In the genomic region with DNA sequence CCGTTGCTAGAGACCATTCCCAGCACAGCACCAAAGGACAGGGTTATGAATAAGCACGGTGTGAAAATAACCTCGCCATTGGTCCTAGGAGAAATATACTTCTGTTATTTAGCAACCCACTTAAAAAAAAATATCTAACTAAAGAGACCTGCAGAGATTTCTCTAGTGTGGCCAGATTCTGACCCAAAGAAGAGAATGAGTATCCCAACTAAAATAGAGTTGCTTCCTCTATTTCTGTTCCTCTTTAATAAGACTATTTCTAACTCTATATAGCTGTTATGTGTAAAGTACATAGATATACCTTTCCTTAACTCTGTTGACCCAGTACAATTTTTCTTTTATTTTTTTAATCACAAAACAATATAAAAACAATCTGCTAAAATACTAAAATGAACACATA, we compare ENCODE assay signal across 30 mouse cellular contexts. TPM values are rescaled to one million over a fixed set of nuclear protein-coding genes. Genes with fewer than 3 reads are reported as not detected.
DNase-seq lines count a peak whose midpoint lies in the region; ATAC-seq and TF ChIP-seq lines count a peak whose summit lies in the region.
"Had no signal": no experiment of that assay in that cellular context is flagged by ENCODE, and none has a peak within 500 bp of the region (broad histone marks: within the 10 kb centered on the region; RNA-seq: fewer than 3 reads in every experiment).

No protein-coding gene starts in this region.

- TF ChIP-seq CTCF in lung, postnatal 0 days (IDR thresholded peaks at IDR 0.05) = no peak
- no peak for TF ChIP-seq CTCF in midbrain, postnatal 0 days (IDR thresholded peaks at IDR 0.05)
- TF ChIP-seq CTCF in intestine, postnatal 0 days (IDR thresholded peaks at IDR 0.05; ENCODE audit: low read depth) = no peak

- TF ChIP-seq EP300 in lung, postnatal 0 days (IDR thresholded peaks at IDR 0.05) = no peak

- 56% methylated on average over 3 of the region's 3 CpGs for WGBS in lung, postnatal 0 days
- WGBS in midbrain, postnatal 0 days = 89% methylated on average over 3 of the region's 3 CpGs
- 83% methylated on average over 3 of the region's 3 CpGs for WGBS in intestine, postnatal 0 days

- DNase-seq in lung, postnatal 0 days (ENCODE audit: low spot score) = peak; percentile 4
- DNase-seq in lung, postnatal 10 days = no peak
- DNase-seq in midbrain, postnatal 0 days (ENCODE audit: low spot score) = no peak
- DNase-seq: adrenal gland, adult 8-10 months; adrenal gland, postnatal 14 days; adrenal gland, postnatal 36 days; B cell, adult 2 months; cerebellum, adult 11-12 months; cerebellum, adult 2 months; cerebellum, adult 9-10 months; cerebellum, postnatal 10 days; cerebellum, postnatal 25 days; embryo, embryonic 11 days had no signal

- H3K9me3 ChIP-seq in lung, postnatal 0 days (ENCODE audit: low read length) = no peaks in the 10 kb centered on the region
- no peaks in the 10 kb centered on the region for H3K9me3 ChIP-seq in midbrain, postnatal 0 days (ENCODE audit: low read length)
- no peaks in the 10 kb centered on the region for H3K9me3 ChIP-seq in intestine, postnatal 0 days (ENCODE audit: control insufficient read depth)
- H3K9me3 ChIP-seq: embryonic facial prominence, embryonic 13.5 days; embryonic facial prominence, embryonic 15.5 days; forebrain, embryonic 10.5 days; G1E had no signal

- ATAC-seq in lung, postnatal 0 days = no peak
- peak; percentile 81 for ATAC-seq in megakaryocyte, adult 5-6 weeks (ENCODE audit: poor library complexity, severe bottlenecking)
- ATAC-seq in monocyte, adult 5-6 weeks (replicated peaks; ENCODE audit: insufficient number of reproducible peaks, low FRiP score, low TSS enrichment, poor library complexity, severe bottlenecking) = peak; percentile 70; the same call in 1 of the 2 replicates
- no peak for ATAC-seq in midbrain, postnatal 0 days (ENCODE audit: low FRiP score)
- no peak for ATAC-seq in intestine, postnatal 0 days
- ATAC-seq: activated CD4-positive, CD25-positive, alpha-beta regulatory T cell, adult 4 months; CD4-positive, CD25-positive, alpha-beta regulatory T cell, adult 4 months; forebrain, embryonic 14.5 days; forebrain, embryonic 16.5 days; Patski had no signal

- no peaks in the 10 kb centered on the region for H3K36me3 ChIP-seq in lung, postnatal 0 days (ENCODE audit: insufficient read depth, low read length)
- no peaks in the 10 kb centered on the region for H3K36me3 ChIP-seq in midbrain, postnatal 0 days (ENCODE audit: insufficient read depth, low read length)
- no peaks in the 10 kb centered on the region for H3K36me3 ChIP-seq in intestine, postnatal 0 days (ENCODE audit: control insufficient read depth, insufficient read depth)
- H3K36me3 ChIP-seq: embryonic facial prominence, embryonic 13.5 days; embryonic facial prominence, embryonic 15.5 days; forebrain, embryonic 10.5 days; forebrain, embryonic 12.5 days; G1E had no signal

- H3K4me2 ChIP-seq in lung, postnatal 0 days (replicated peaks; ENCODE audit: low read depth, low read length) = no peak overlapping the region
- H3K4me2 ChIP-seq in midbrain, postnatal 0 days (ENCODE audit: low read depth, low read length, poor library complexity, severe bottlenecking) = no peak overlapping the region
- no peak overlapping the region for H3K4me2 ChIP-seq in intestine, postnatal 0 days (replicated peaks; ENCODE audit: low read depth)
- H3K4me2 ChIP-seq: embryonic facial prominence, embryonic 13.5 days; embryonic facial prominence, embryonic 15.5 days; forebrain, embryonic 12.5 days had no signal

- no peaks in the 10 kb centered on the region for H3K27me3 ChIP-seq in lung, postnatal 0 days (replicated peaks; ENCODE audit: insufficient read depth, low read length)
- no peaks in the 10 kb centered on the region for H3K27me3 ChIP-seq in midbrain, postnatal 0 days (ENCODE audit: insufficient read depth, low read length)
- H3K27me3 ChIP-seq in intestine, postnatal 0 days (replicated peaks; ENCODE audit: control insufficient read depth, insufficient read depth, low read length) = no peaks in the 10 kb centered on the region
- H3K27me3 ChIP-seq: CH12.LX; embryonic facial prominence, embryonic 13.5 days; embryonic facial prominence, embryonic 15.5 days; forebrain, embryonic 12.5 days had no signal

- no peaks in the 10 kb centered on the region for H3K4me1 ChIP-seq in lung, postnatal 0 days (ENCODE audit: insufficient read depth, low read depth, low read length)
- no peaks in the 10 kb centered on the region for H3K4me1 ChIP-seq in midbrain, postnatal 0 days (ENCODE audit: insufficient read depth, low read length)
- H3K4me1 ChIP-seq in intestine, postnatal 0 days (replicated peaks; ENCODE audit: control insufficient read depth, insufficient read depth, low read length) = no peaks in the 10 kb centered on the region
- H3K4me1 ChIP-seq: embryonic facial prominence, embryonic 13.5 days; embryonic facial prominence, embryonic 15.5 days; forebrain, embryonic 10.5 days; forebrain, embryonic 12.5 days had no signal

- H3K27ac ChIP-seq in lung, postnatal 0 days (ENCODE audit: low read length) = no peak overlapping the region
- no peak overlapping the region for H3K27ac ChIP-seq in midbrain, postnatal 0 days (ENCODE audit: low read depth, low read length)
- no peak overlapping the region for H3K27ac ChIP-seq in intestine, postnatal 0 days (ENCODE audit: low read depth, low read length)
- H3K27ac ChIP-seq: embryonic facial prominence, embryonic 13.5 days; embryonic facial prominence, embryonic 15.5 days; forebrain, embryonic 10.5 days; forebrain, embryonic 12.5 days had no signal

- no peak overlapping the region for H3K4me3 ChIP-seq in lung, postnatal 0 days (ENCODE audit: low read depth, low read length)
- no peak overlapping the region for H3K4me3 ChIP-seq in midbrain, postnatal 0 days (ENCODE audit: low read depth, low read length)
- no peak overlapping the region for H3K4me3 ChIP-seq in intestine, postnatal 0 days (ENCODE audit: low read depth, low read length)
- H3K4me3 ChIP-seq: embryonic facial prominence, embryonic 13.5 days; embryonic facial prominence, embryonic 15.5 days; erythroblast, embryonic 14.5 days; forebrain, embryonic 10.5 days; forebrain, embryonic 12.5 days had no signal

- no peak overlapping the region for H3K9ac ChIP-seq in lung, postnatal 0 days (replicated peaks; ENCODE audit: low read depth)
- H3K9ac ChIP-seq in midbrain, postnatal 0 days (replicated peaks; ENCODE audit: low read length, poor library complexity, severe bottlenecking) = no peak overlapping the region
- no peak overlapping the region for H3K9ac ChIP-seq in intestine, postnatal 0 days (ENCODE audit: low read depth, low read length)
- H3K9ac ChIP-seq: embryonic facial prominence, embryonic 13.5 days; embryonic facial prominence, embryonic 15.5 days; forebrain, embryonic 12.5 days had no signal

RNA-seq across cellular contexts. Expression of a gene that starts 1.4 kb away (rescaled TPM):
- polyA plus RNA-seq in lung, postnatal 0 days (2015; fragmentation: Nextera tagmentation; extraction: Ambion mirVana) = not detected in 2 replicates
- total RNA-seq in megakaryocyte, adult 5-6 weeks (2015) = 0.04 TPM in 1 of 2 replicates, not detected in the other
- total RNA-seq in megakaryocyte, adult 5-6 weeks (2017) = not detected in 2 replicates
- not detected in 3 replicates for total RNA-seq in monocyte, adult 5-6 weeks (2017)
- total RNA-seq in midbrain, postnatal 0 days (2014; rRNA removed) = not detected in 2 replicates
- polyA plus RNA-seq in midbrain, postnatal 0 days (2015; fragmentation: Nextera tagmentation; extraction: Ambion mirVana) = not detected in 2 replicates
- not detected in 2 replicates for polyA plus RNA-seq in intestine, postnatal 0 days (2015; fragmentation: Nextera tagmentation; extraction: Ambion mirVana)
- total RNA-seq: adrenal gland, adult 18-20 months; adrenal gland, adult 8-10 months; adrenal gland, postnatal 14 days; adrenal gland, postnatal 36 days; CH12.LX had no signal
- polyA plus RNA-seq: activated CD4-positive, CD25-positive, alpha-beta regulatory T cell, adult 4 months; CD4-positive, CD25-positive, alpha-beta regulatory T cell, adult 4 months; cerebellum, adult 2 months; embryonic facial prominence, embryonic 11.5 days; embryonic facial prominence, embryonic 13.5 days; embryonic facial prominence, embryonic 15.5 days; erythroblast, embryonic 14.5 days; forebrain, embryonic 10.5 days; forebrain, embryonic 12.5 days; forebrain, embryonic 14.5 days; forebrain, embryonic 16.5 days; G1E; Patski had no signal

RNA-seq across cellular contexts. Expression of a gene that starts 12.6 kb away (rescaled TPM):
- polyA plus RNA-seq in lung, postnatal 0 days (2015; fragmentation: Nextera tagmentation; extraction: Ambion mirVana) = not detected in 2 replicates
- total RNA-seq in megakaryocyte, adult 5-6 weeks (2015) = not detected in 2 replicates
- not detected in 2 replicates for total RNA-seq in megakaryocyte, adult 5-6 weeks (2017)
- not detected in 3 replicates for total RNA-seq in monocyte, adult 5-6 weeks (2017)
- not detected in 2 replicates for total RNA-seq in midbrain, postnatal 0 days (2014; rRNA removed)
- polyA plus RNA-seq in midbrain, postnatal 0 days (2015; fragmentation: Nextera tagmentation; extraction: Ambion mirVana) = not detected in 2 replicates
- polyA plus RNA-seq in intestine, postnatal 0 days (2015; fragmentation: Nextera tagmentation; extraction: Ambion mirVana) = not detected in 2 replicates
- total RNA-seq: adrenal gland, adult 18-20 months; adrenal gland, adult 8-10 months; adrenal gland, postnatal 14 days; adrenal gland, postnatal 36 days; CH12.LX had no signal
- polyA plus RNA-seq: activated CD4-positive, CD25-positive, alpha-beta regulatory T cell, adult 4 months; CD4-positive, CD25-positive, alpha-beta regulatory T cell, adult 4 months; cerebellum, adult 2 months; embryonic facial prominence, embryonic 11.5 days; embryonic facial prominence, embryonic 13.5 days; erythroblast, embryonic 14.5 days; forebrain, embryonic 10.5 days; forebrain, embryonic 12.5 days; forebrain, embryonic 14.5 days; forebrain, embryonic 16.5 days; G1E; Patski had no signal

RNA-seq across cellular contexts. Expression of a gene that starts 23.2 kb away (rescaled TPM):
- not detected in 2 replicates for polyA plus RNA-seq in lung, postnatal 0 days (2015; fragmentation: Nextera tagmentation; extraction: Ambion mirVana)
- not detected in 2 replicates for total RNA-seq in megakaryocyte, adult 5-6 weeks (2015)
- not detected in 2 replicates for total RNA-seq in megakaryocyte, adult 5-6 weeks (2017)
- total RNA-seq in monocyte, adult 5-6 weeks (2017) = not detected in 3 replicates
- total RNA-seq in midbrain, postnatal 0 days (2014; rRNA removed) = not detected in 2 replicates
- not detected in 2 replicates for polyA plus RNA-seq in midbrain, postnatal 0 days (2015; fragmentation: Nextera tagmentation; extraction: Ambion mirVana)
- polyA plus RNA-seq in intestine, postnatal 0 days (2015; fragmentation: Nextera tagmentation; extraction: Ambion mirVana) = not detected in 2 replicates
- total RNA-seq: adrenal gland, adult 18-20 months; adrenal gland, adult 8-10 months; adrenal gland, postnatal 14 days; adrenal gland, postnatal 36 days; CH12.LX had no signal
- polyA plus RNA-seq: activated CD4-positive, CD25-positive, alpha-beta regulatory T cell, adult 4 months; CD4-positive, CD25-positive, alpha-beta regulatory T cell, adult 4 months; cerebellum, adult 2 months; embryonic facial prominence, embryonic 11.5 days; embryonic facial prominence, embryonic 13.5 days; embryonic facial prominence, embryonic 15.5 days; erythroblast, embryonic 14.5 days; forebrain, embryonic 10.5 days; forebrain, embryonic 12.5 days; forebrain, embryonic 14.5 days; forebrain, embryonic 16.5 days; G1E; Patski had no signal

RNA-seq across cellular contexts. Expression of a gene that starts 49.3 kb away (rescaled TPM):
- not detected in 2 replicates for polyA plus RNA-seq in lung, postnatal 0 days (2015; fragmentation: Nextera tagmentation; extraction: Ambion mirVana)
- not detected in 2 replicates for total RNA-seq in megakaryocyte, adult 5-6 weeks (2015)
- total RNA-seq in megakaryocyte, adult 5-6 weeks (2017) = not detected in 2 replicates
- not detected in 3 replicates for total RNA-seq in monocyte, adult 5-6 weeks (2017)
- total RNA-seq in midbrain, postnatal 0 days (2014; rRNA removed) = 0.22 TPM in 1 of 2 replicates, not detected in the other
- not detected in 2 replicates for polyA plus RNA-seq in midbrain, postnatal 0 days (2015; fragmentation: Nextera tagmentation; extraction: Ambion mirVana)
- not detected in 2 replicates for polyA plus RNA-seq in intestine, postnatal 0 days (2015; fragmentation: Nextera tagmentation; extraction: Ambion mirVana)
- total RNA-seq: adrenal gland, adult 18-20 months; adrenal gland, adult 8-10 months; adrenal gland, postnatal 14 days; adrenal gland, postnatal 36 days; CH12.LX had no signal
- polyA plus RNA-seq: activated CD4-positive, CD25-positive, alpha-beta regulatory T cell, adult 4 months; CD4-positive, CD25-positive, alpha-beta regulatory T cell, adult 4 months; cerebellum, adult 2 months; embryonic facial prominence, embryonic 11.5 days; embryonic facial prominence, embryonic 13.5 days; embryonic facial prominence, embryonic 15.5 days; erythroblast, embryonic 14.5 days; forebrain, embryonic 10.5 days; forebrain, embryonic 12.5 days; forebrain, embryonic 14.5 days; forebrain, embryonic 16.5 days; G1E; Patski had no signal

Comparison
In these comparisons a context has a peak if more than half of its experiments do, and no peak if none do; other contexts are left out.
1. ATAC-seq: peak in megakaryocyte, adult 5-6 weeks (single experiment) and monocyte, adult 5-6 weeks (single experiment); none in lung, postnatal 0 days (single experiment), midbrain, postnatal 0 days (single experiment) and intestine, postnatal 0 days (single experiment).